Mouse (Mus musculus) B cell, adult (primary cell): ENCODE measurements around the gene Zfp433. TPM values are rescaled to one million over a fixed set of nuclear protein-coding genes. Genes with fewer than 3 reads are reported as not detected.

ENCODE experiments used
- total RNA-seq: library from RNA; stranded (reverse); gene quantifications from 4 replicates; pipeline ENCODE4 v1.2.4, GENCODE M21; 2023; ENCODE audit not compliant: inconsistent age

Zfp433 gene
- 7.6 to 12.4 TPM (median 8.3 TPM) in 4 replicates for total RNA-seq

DNA sequence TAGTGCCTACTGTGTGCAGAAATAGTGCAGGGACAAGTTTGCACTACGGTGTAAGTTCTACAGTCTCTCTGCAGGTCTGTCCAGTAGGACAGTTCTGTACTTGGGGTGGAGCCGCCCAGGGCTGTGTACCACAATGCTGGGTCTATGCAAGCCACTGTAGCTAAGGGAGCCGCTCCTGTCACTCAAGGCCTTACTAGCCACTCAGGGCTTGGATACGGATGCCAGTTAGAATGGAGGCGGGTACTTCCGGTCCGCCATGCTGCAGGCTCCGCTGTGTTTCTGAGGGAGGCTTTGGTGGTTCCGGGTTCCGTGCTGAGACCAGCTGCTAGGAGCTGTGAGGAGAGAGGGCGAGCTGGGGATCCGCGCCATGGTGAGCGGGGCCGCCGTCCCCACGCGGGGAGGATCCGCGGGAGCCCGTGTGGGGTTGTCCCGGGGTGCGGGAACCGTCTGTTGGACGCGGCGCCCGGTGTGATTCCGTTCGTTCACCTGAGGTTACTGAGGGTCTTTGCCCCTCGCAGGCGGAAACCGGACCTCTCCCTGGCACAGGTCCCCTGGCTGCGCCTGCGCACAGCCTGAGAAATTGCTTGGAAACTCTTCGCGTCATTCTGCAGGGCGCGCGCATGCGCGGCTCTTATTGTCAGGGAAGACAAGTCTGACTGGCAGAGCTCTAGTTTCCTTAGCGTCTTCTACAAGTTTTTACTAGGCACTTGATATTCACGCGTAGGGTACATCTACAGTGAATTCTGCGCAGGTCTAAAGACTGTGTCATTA lies at the start of gene Zfp433:
Gene Zfp433 (plus strand): TSS at position 295 of the 771 bp plus-strand sequence.

DNA sequence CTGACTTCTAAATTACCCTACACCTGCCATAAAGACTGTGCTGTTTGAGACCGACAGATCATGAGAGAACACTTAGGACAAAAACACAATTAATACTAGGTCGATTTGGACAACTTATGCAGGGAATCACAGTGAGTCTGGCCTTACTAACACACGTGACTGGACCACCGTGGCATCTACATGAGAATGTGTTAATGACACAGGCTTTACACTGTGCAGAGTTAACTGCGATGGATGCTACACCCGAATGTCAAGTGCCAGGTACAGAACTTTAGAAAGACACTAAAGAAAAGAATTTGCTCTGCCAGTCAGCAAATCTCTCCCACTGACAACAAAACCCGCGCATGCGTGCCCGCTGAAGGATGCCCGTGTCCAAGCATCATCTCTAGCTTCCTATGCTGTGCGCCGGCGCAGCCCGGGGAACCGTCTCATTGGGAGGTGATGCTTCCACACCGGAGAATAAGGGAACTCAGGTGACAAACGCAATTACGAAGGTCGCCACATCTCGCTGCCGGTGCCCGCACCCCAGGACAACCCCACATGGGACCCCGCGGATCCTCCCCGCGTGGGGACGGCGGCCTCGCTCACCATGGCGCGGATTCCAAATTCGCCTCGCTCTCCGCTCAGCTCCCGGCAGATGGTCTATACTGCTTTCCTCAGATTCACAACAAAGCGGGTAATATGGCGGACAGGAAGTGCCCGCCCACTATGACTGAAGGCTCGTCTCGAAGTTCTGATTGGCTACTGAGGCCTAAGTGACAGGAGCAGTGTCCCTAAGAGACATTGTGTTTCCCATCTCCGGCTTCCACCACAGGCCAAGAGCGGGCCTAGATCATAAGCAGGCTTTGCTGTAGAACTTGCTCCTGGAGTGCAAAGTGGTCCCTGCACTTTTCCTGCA lies 66.1 kb downstream of the Zfp433 start, which contains the start of gene Gm3055:
Gene Gm3055 (minus strand): TSS at position 656 of the 898 bp plus-strand sequence.

Other genes with a start within 250 kb of the Zfp433 start
- gene Nfic, start 249.2 kb upstream of the Zfp433 start, total RNA-seq, result 15.2 to 21.2 TPM (median 16.2 TPM) in 4 replicates
- 0.13 TPM in 1 of 4 replicates, not detected in the others for gene Celf5, start 222.1 kb upstream of the Zfp433 start, total RNA-seq
- gene Ncln, start 208.4 kb upstream of the Zfp433 start, total RNA-seq, result 110 to 118 TPM (median 115 TPM) in 4 replicates
- 50.5 to 55.7 TPM (median 53.1 TPM) in 4 replicates for gene S1pr4, start 204.7 kb upstream of the Zfp433 start, total RNA-seq
- 5.7 to 6.9 TPM (median 6.4 TPM) in 4 replicates for gene Gna15, start 180.6 kb upstream of the Zfp433 start, total RNA-seq
- gene Gna11, start 159.6 kb upstream of the Zfp433 start, total RNA-seq, result 21.6 to 29.7 TPM (median 24.6 TPM) in 4 replicates
- 319 to 355 TPM (median 326 TPM) in 4 replicates for gene Aes, start 145.3 kb upstream of the Zfp433 start, total RNA-seq
- 4.0 to 6.9 TPM (median 4.3 TPM) in 4 replicates for gene Tle2, start 130.3 kb upstream of the Zfp433 start, total RNA-seq
- 0.74 to 1.9 TPM (median 1.7 TPM) in 3 of 4 replicates, not detected in the other for gene Tle6, start 103.8 kb upstream of the Zfp433 start, total RNA-seq
- 2.0 to 4.7 TPM (median 2.9 TPM) in 4 replicates for gene BC025920, start 98.6 kb upstream of the Zfp433 start, total RNA-seq
- 18.6 to 26.0 TPM (median 23.9 TPM) in 4 replicates for gene Sirt6, start 77.0 kb upstream of the Zfp433 start, total RNA-seq
- gene Ankrd24, start 76.3 kb upstream of the Zfp433 start, total RNA-seq, result 2.6 to 3.3 TPM (median 2.7 TPM) in 4 replicates
- gene Gm10778, start 55.8 kb upstream of the Zfp433 start, total RNA-seq, result 1.5 to 2.7 TPM (median 2.1 TPM) in 4 replicates
- 4.6 to 12.7 TPM (median 5.9 TPM) in 4 replicates for gene Gm3055, start 66.3 kb downstream of the Zfp433 start, total RNA-seq
- 1.2 to 2.5 TPM (median 2.0 TPM) in 4 replicates for gene Gm4767, start 107.4 kb downstream of the Zfp433 start, total RNA-seq
- 3.5 to 4.8 TPM (median 4.3 TPM) in 4 replicates for gene Gm32687, start 159.1 kb downstream of the Zfp433 start, total RNA-seq
- gene Zfp781, start 225.7 kb downstream of the Zfp433 start, total RNA-seq, result 2.2 to 3.9 TPM (median 3.5 TPM) in 4 replicates